Mouse (Mus musculus) C2C12 (cell line): Measurements from ENCODE around the gene Fbxo17.

Experiments
- CEBPB ChIP-seq: IDR thresholded peaks from one replicate; pipeline ENCODE4 v1.6.1; 2011; ENCODE audit warnings: low read depth, mild to moderate bottlenecking, control low read depth, moderate library complexity
- CTCF ChIP-seq: IDR thresholded peaks from one replicate; pipeline ENCODE4 v1.5.1; 2011; ENCODE audit not compliant: control insufficient read depth, insufficient read depth, insufficient read length
- MAX ChIP-seq: IDR thresholded peaks from one replicate; pipeline ENCODE4 v1.6.1; 2011; ENCODE audit warnings: mild to moderate bottlenecking, control low read depth
- MYOD1 ChIP-seq: IDR thresholded peaks from one replicate; pipeline ENCODE4 v1.6.1; 2011; ENCODE audit warnings: low read depth; ENCODE audit not compliant: control insufficient read depth, insufficient read length
- MYOG ChIP-seq: IDR thresholded peaks from one replicate; pipeline ENCODE4 v1.6.1; 2011; ENCODE audit not compliant: control insufficient read depth, insufficient read length; ENCODE audit errors: extremely low read depth
- USF1 ChIP-seq: IDR thresholded peaks from one replicate; pipeline ENCODE4 v1.6.1; 2011; ENCODE audit warnings: low read depth, mild to moderate bottlenecking, control low read depth, moderate library complexity

DNA sequence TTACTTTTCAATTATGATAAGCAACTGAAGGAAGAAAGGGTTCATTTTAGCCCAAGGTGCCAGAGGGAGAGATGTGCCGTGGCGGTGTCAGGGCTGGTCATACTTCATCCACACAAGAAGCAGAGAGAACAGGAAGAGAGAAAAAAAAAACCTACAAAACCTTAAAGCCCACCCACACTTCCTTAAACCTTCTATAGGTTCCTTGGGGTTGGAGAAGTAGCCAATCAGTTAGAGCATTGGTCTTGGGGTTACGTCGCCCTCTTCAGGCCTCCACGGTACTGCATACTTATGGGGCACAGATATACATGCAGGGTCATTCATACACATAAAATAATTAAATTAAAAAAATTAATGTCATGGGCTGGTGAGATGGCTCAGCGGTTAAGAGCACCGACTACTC lies 5.5 kb downstream of the Fbxo17 start:
- TF ChIP-seq CTCF (no peak), MAX (no peak), CEBPB (no peak), USF1 (no peak), MYOD1 (no peak), MYOG (no peak)
